Mouse (Mus musculus) embryonic facial prominence, embryonic 13.5 days (tissue): Measurements from ENCODE around the gene Zbtb12. TPM values are rescaled to one million over a fixed set of nuclear protein-coding genes. Genes with fewer than 3 reads are reported as not detected.

ENCODE experiments used
- ATAC-seq: fragments of 200-750 bp; cut with Nextera tagmentation; 2 replicates; pipeline ENCODE4 v1.8.0; 2017; ENCODE audit warnings: low read depth; ENCODE audit not compliant: insufficient number of reproducible peaks, insufficient read depth, low FRiP score, low TSS enrichment
- H3K27ac ChIP-seq: fragments of 300-500 bp; sonication (generic); 2 replicates; pipeline ENCODE4 v1.5.1; 2015; ENCODE audit warnings: moderate library complexity, mild to moderate bottlenecking, inconsistent platforms
- H3K27me3 ChIP-seq: fragments of 300-500 bp; sonication (generic); 2 replicates; pipeline ENCODE4 v1.6.1; 2015; ENCODE audit warnings: mild to moderate bottlenecking, inconsistent platforms
- H3K36me3 ChIP-seq: fragments of 300-500 bp; sonication (generic); 2 replicates; pipeline ENCODE4 v1.6.1; 2015; ENCODE audit warnings: mild to moderate bottlenecking, inconsistent platforms
- H3K4me1 ChIP-seq: fragments of 300-500 bp; sonication (generic); 2 replicates; pipeline ENCODE4 v1.6.1; 2015; ENCODE audit warnings: inconsistent platforms
- H3K4me2 ChIP-seq: fragments of 300-500 bp; sonication (generic); 2 replicates; pipeline ENCODE4 v1.6.1; 2015; ENCODE audit warnings: moderate library complexity, mild to moderate bottlenecking, inconsistent platforms
- H3K4me3 ChIP-seq: fragments of 300-500 bp; sonication (generic); 2 replicates; pipeline ENCODE4 v1.5.1; 2015; ENCODE audit warnings: mild to moderate bottlenecking, inconsistent platforms
- H3K9ac ChIP-seq: fragments of 300-500 bp; sonication (generic); 2 replicates; pipeline ENCODE4 v1.6.1; 2015; ENCODE audit warnings: mild to moderate bottlenecking, inconsistent platforms
- H3K9me3 ChIP-seq: fragments of 300-500 bp; sonication (generic); 2 replicates; pipeline ENCODE4 v1.6.1; 2016; ENCODE audit warnings: inconsistent platforms
- whole genome bisulfite sequencing: fragments of 180-500 bp; shearing (Covaris S2); methylation state at CpG from one replicate; pipeline ENCODE4 v1.1.7; 2015; ENCODE audit warnings: mixed read lengths; 5-methylcytosine and 5-hydroxymethylcytosine counted together
- polyA plus RNA-seq: library from polyadenylated mRNA; unstranded; fragments of >200 nt; fragmentation: Nextera tagmentation; extraction: Ambion mirVana; gene quantifications from 2 replicates; pipeline ENCODE4 v1.2.1, GENCODE M21; 2015

Gene Zbtb12
- polyA plus RNA-seq, 1 experiment from 2014 or later, result 7.1 TPM

DNA sequence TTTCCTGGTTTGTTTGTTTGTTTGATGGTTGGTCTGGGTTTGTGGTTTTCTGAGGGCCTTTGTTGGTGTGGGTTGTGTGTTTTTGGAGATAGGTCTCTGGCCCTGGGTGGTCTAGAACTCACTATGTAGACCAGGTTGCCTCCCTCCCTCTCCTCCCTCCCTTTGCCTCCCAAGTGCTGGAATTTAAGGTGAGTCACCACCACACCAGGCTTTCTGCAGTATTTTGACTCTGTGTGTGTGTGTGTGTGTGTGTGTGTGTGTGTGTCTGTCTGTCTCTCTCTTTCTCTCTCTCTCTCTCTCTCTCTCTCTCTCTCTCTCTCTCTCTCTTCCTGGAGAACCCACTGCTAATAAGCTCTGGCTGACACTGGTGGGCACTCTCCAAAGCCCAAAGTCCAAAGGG is 1.9 kb downstream of the Zbtb12 start:
- peaks cover 27% of the 10 kb centered on the region for H3K4me1 ChIP-seq
- no peaks in the 10 kb centered on the region for H3K27me3 ChIP-seq
- no peak overlapping the region for H3K9ac ChIP-seq
- no peaks in the 10 kb centered on the region for H3K9me3 ChIP-seq
- no peaks in the 10 kb centered on the region for H3K36me3 ChIP-seq
- H3K27ac ChIP-seq, result no peak overlapping the region
- H3K4me2 ChIP-seq, result peak overlapping the region; percentile 38; the same call in 1 of the 2 replicates
- no peak for ATAC-seq
- no peak overlapping the region for H3K4me3 ChIP-seq

DNA sequence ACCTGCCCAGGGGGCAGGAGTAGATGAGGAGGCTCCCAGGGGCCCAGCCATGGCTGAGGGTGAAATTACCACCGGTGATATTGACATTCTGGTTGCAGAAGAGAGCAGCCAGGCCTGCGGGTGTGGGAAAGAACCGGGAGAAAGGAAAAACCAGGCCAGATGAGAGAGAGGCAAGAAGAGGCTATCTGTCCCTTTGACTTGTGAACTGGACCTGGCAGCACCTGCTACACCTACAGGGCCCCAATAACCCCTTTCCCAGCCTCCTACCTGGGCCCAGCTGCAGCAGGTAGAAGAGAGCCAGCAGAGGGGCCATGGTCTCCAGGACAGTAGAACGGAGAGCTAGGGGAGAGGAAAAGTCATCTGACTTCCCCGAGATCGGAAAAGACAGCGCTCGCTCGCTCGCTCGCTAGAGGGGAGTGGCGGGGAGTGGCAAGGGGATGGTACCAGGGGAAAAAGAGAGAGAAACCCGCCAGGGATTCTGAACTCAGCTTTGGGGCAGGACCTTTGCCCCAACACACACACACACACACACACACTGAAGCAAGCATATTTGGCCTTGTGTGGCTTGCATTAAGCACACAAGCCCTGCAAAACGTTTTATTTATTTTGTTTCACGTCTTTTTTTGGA is 2.5 kb downstream of the Zbtb12 start, which contains the start of gene Gm20547:
Gene Gm20547, minus strand, starts transcription at position 360 of the 628 bp plus-strand sequence.
- Histone ChIP-seq H3K27ac (no peak within 1 kb of the TSS), H3K4me2 (peak within 1 kb of the TSS; percentile 38), H3K27me3 (no peaks in the 10 kb centered on the region), H3K9ac (0 out of 2 replicates have a peak within 1 kb of the TSS, but pooled peaks have one; percentile 27), H3K36me3 (no peaks in the 10 kb centered on the region), H3K4me1 (peaks cover 27% of the 10 kb centered on the region), H3K9me3 (no peaks in the 10 kb centered on the region), H3K4me3 (no peak within 1 kb of the TSS)
- WGBS, result 7% methylated on average over 15 of the region's 15 CpGs
- no peak for ATAC-seq

DNA sequence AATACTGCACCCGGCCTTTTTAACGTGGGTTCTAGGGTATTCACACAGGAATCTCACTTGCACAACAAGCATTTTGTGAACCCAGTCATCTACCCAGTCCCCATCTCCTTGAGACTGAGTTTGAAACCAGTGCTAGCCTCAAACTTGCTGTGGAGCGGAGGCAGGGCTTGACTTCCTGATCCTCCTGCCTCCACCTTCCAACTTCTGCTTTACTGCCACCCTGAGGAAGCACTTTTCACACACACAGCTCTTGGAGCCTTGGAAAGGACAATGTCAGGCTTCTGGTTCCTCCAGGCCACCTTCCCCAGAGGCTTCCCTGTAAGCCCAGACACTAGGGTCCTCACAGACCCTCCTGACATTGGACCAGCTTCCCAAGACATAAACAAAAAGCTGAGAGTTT is 4.0 kb downstream of the Zbtb12 start:
- Histone ChIP-seq H3K9ac (no peak overlapping the region), H3K27me3 (no peaks in the 10 kb centered on the region), H3K4me2 (no peak overlapping the region), H3K9me3 (no peaks in the 10 kb centered on the region), H3K4me3 (no peak overlapping the region), H3K4me1 (peaks cover 27% of the 10 kb centered on the region), H3K36me3 (no peaks in the 10 kb centered on the region), H3K27ac (peak overlapping the region; percentile 11)
- no peak for ATAC-seq
- 69% methylated on average over 3 of the region's 3 CpGs for WGBS

DNA sequence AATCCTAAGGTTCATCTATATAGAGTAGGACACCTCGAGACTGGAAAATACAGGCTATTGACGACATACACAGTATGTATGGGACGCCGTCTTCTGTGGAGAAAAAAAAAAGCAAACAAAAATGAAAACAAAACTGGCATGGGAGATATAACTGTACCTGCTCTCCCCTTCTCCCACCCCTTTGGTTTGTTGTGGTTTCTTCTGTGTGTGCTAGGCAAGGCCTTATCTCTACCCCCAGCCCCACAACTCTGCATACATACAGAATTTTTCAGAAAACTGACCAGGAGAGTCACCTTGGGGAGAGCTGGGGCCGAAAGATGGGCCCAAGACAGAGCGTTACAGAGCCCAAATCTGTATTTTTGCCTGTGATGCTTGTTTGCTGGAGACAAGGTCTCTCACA is 5.4 kb downstream of the Zbtb12 start:
- ATAC-seq, result no peak
- Histone ChIP-seq H3K4me3 (no peak overlapping the region), H3K9ac (no peak overlapping the region), H3K27ac (no peak overlapping the region), H3K4me2 (no peak overlapping the region), H3K27me3 (no peaks in the 10 kb centered on the region), H3K36me3 (no peaks in the 10 kb centered on the region), H3K4me1 (peaks cover 21% of the 10 kb centered on the region), H3K9me3 (no peaks in the 10 kb centered on the region)
- 86% methylated on average over 6 of the region's 6 CpGs for WGBS

DNA sequence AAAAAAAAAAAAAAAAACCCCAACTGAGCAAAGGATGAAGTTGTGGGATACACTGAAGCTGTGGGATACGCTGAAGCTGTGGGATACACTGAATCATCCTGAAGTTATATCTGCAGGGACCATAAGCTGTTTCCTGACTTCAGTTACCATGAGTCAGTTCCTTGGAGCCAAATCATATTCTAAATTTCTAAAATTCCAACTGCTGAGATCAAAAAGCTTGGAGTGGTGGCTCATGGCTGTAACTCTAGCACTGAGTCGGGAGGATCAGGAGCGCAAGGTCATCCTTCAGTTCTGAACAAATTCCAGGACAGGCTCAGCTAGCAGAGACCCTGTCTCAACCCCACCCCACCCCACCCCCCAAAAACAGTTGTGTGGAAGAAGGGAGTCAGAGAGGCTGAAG is 6.3 kb downstream of the Zbtb12 start:
- Histone ChIP-seq H3K4me3 (no peak overlapping the region), H3K27me3 (no peaks in the 10 kb centered on the region), H3K9me3 (no peaks in the 10 kb centered on the region), H3K9ac (no peak overlapping the region), H3K4me1 (peaks cover 19% of the 10 kb centered on the region), H3K36me3 (no peaks in the 10 kb centered on the region), H3K4me2 (no peak overlapping the region), H3K27ac (peak overlapping the region; percentile 23; the same call in 1 of the 2 replicates)
- 62% methylated on average over 3 of the region's 3 CpGs for WGBS
- ATAC-seq, result no peak

DNA sequence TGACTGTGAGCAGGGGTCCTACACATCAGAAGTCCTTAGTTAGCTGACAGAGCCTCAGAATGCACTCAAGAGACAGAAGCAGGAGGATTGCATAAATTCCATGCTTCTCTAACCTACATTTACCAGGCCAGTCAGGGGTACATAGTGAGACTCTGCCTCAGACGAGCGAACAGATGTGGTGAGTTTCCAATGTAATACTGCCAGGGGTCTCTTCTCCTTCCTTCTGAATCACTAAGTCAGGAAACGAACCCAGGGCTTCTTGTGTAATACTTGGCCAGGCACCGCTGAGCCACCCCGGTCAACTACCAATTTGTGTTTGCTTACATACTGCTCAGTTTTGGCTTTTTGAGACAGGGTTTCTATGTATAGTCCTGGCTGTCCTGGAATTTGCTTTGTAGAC is 8.7 kb downstream of the Zbtb12 start:
- Histone ChIP-seq H3K27ac (no peak overlapping the region), H3K27me3 (no peaks in the 10 kb centered on the region), H3K4me2 (no peak overlapping the region), H3K4me1 (peaks cover 12% of the 10 kb centered on the region), H3K36me3 (no peaks in the 10 kb centered on the region), H3K4me3 (no peak overlapping the region), H3K9ac (no peak overlapping the region), H3K9me3 (no peaks in the 10 kb centered on the region)
- 83% methylated on average over 5 of the region's 5 CpGs for WGBS
- ATAC-seq, result no peak

DNA sequence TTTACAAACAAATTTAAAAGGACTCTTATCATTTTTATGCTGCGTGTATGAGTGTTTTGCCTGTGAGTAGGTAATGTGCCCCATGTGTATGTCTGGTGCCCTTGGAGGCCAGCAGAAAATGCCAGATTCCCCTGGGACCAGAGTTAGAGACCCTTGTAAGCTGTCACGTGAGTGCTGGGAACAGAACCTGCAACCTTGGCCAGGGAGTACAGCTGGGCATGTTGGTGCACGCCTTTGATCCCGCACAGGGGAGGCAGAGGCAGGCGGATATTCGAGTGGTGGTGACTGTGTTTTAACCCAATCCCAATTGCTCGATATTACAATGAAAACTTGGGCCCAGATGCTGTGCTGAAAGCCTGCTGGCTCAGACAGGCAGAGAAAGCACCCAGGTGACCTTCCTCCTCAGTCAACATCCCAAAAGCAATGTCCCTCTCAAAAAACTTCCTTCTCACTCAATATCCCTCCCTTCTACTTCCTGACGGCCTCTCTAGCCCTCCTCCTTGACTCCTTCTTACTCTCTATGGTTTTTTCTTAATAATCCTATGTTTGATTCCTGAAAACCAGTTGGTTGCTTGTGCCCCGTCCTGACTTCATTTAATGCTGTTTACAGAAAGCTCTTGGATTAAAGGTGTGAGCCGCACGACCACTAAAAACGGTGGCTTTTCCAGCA is 10.9 kb downstream of the Zbtb12 start:
- no peak overlapping the region for H3K4me2 ChIP-seq
- no peaks in the 10 kb centered on the region for H3K36me3 ChIP-seq
- no peak overlapping the region for H3K27ac ChIP-seq
- H3K4me1 ChIP-seq, result peaks cover 7% of the 10 kb centered on the region
- WGBS, result 86% methylated on average over 12 of the region's 12 CpGs
- no peaks in the 10 kb centered on the region for H3K9me3 ChIP-seq
- H3K27me3 ChIP-seq, result no peaks in the 10 kb centered on the region
- H3K4me3 ChIP-seq, result no peak overlapping the region
- no peak for ATAC-seq
- no peak overlapping the region for H3K9ac ChIP-seq

DNA sequence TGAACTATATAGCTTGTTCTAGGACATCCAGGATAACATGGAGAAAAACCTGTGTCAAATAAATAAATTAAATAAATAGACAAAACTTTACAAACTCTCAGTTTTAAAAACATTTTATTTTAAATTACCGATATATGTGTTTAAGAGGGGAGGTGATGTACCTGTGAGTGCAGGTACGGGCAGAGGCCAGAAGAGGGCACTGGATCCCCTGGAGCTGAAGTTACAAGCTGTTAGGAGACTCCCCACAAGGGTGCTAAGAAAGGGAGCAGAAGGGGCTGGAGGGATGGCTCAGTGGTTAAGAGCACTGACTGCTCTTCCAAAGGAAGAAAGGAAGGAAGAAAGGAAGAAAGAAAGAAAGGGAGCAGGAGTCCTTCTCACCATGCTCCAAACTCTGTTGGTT is 12.1 kb downstream of the Zbtb12 start:
- H3K27ac ChIP-seq, result no peak overlapping the region
- peaks cover 19% of the 10 kb centered on the region for H3K4me1 ChIP-seq
- H3K9me3 ChIP-seq, result peaks cover 3% of the 10 kb centered on the region; the same call in 1 of the 2 replicates
- 93% methylated on average over 2 of the region's 2 CpGs for WGBS
- H3K4me2 ChIP-seq, result no peak overlapping the region
- ATAC-seq, result no peak
- no peak overlapping the region for H3K4me3 ChIP-seq
- peaks cover 7% of the 10 kb centered on the region for H3K36me3 ChIP-seq
- no peaks in the 10 kb centered on the region for H3K27me3 ChIP-seq
- H3K9ac ChIP-seq, result no peak overlapping the region

DNA sequence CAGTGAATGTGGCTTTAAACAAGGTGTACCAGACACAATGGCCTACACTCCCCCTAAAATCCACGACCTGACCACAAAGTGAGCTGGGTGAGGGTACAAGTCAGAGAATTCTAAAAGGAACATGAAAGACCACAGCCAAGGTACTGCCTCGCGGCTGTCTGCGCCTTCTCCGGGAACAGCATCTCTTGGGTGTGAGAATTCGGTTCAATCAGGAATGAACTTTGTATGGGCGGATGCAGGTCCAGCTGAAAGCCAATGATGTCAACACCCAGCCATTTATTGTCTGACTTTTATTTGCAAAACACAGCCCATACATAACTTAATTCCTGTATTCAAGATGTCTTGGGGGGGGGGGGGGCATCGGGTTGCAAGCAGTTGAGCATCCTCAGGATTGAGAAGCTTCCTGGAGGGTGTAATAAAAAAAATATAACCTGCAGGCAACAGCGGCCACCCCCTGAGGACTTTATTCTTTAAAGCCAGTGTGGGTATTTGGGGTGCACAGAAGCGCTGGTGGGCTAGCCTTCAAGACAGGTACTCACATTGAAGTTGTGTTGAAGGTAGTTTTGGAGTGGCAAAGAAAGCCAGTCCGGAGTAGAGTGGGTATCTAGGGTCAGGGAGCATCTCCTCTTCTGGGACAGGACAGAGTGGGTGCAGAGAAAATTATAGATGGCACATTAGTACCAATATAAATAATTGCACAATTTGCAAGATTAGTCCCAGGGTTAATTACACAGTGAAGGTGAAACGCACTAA is 14.0 kb downstream of the Zbtb12 start:
- Histone ChIP-seq H3K27me3 (no peaks in the 10 kb centered on the region), H3K4me2 (peak overlapping the region; percentile 78), H3K9ac (peak overlapping the region; percentile 91), H3K36me3 (peaks cover 9% of the 10 kb centered on the region), H3K27ac (peak overlapping the region; percentile 77; the same call in 1 of the 2 replicates), H3K4me3 (peak overlapping the region; percentile 61), H3K9me3 (peaks cover 3% of the 10 kb centered on the region; the same call in 1 of the 2 replicates), H3K4me1 (peaks cover 33% of the 10 kb centered on the region)
- 74% methylated on average over 12 of the region's 12 CpGs for WGBS
- no peak for ATAC-seq

DNA sequence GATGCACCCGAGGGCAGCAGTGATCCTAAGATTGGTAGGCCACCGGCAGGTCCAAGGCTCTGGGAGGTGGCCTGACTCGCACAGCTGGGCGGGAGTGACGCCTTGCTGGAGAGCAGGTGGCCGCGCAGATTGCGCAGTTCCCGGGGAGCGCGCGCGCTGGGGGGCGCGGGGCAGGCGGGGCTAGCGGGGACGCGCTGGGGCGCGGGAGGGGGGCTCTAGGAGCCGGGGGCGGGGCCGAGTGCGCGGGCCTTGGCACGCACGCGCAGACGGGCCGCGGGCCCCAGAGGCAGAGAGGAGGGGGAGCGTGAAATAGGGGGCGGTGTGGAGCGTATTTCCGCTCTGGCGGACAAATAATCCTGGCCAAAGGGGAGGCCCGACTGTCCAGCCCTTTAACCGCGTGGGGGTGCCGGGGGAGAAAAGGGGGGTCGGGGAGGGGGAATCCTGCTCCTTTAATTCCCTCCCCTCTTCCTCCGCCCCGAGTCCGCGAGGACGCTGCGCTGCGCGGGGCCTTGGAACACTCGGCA is 14.9 kb downstream of the Zbtb12 start:
- peak overlapping the region; percentile 78 for H3K4me2 ChIP-seq
- H3K9me3 ChIP-seq, result peaks cover 3% of the 10 kb centered on the region; the same call in 1 of the 2 replicates
- H3K4me3 ChIP-seq, result peak overlapping the region; percentile 61
- peak; percentile 84 for ATAC-seq
- H3K36me3 ChIP-seq, result peaks cover 9% of the 10 kb centered on the region
- no peaks in the 10 kb centered on the region for H3K27me3 ChIP-seq
- H3K4me1 ChIP-seq, result peaks cover 33% of the 10 kb centered on the region
- H3K27ac ChIP-seq, result peak overlapping the region; percentile 93
- H3K9ac ChIP-seq, result peak overlapping the region; percentile 91
- WGBS, result under 1% methylated on average over 40 of the region's 51 CpGs

DNA sequence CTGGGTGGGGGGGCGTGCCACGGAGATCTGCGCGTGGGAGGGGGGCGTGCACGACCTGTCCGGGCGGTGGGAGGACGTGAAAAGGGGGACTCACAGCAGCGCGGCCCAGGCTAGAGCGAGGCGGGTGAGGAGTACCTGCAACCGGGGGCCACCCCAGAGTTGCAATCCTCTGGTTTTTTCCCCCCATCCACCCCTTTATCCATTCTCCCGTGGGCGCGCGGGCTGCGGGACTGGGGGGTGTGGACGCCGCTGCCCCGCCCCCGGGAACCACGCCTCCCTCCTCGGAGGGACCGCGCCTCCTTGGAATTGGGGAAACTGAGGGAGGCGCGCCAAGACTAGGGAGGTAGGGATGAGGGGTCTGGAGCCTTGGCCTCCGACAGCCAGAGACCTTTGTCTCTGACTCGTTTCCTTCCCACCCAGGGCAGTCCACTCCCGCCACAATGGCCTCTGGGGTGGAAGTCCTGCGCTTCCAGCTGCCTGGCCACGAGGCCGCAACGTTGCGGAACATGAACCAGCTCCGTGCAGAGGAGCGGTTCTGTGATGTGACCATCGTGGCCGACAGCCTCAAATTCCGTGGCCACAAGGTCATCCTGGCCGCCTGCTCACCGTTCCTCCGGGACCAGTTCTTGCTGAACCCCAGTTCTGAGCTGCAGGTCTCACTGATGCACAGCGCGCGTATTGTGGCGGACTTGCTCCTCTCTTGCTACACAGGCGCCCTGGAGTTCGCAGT is 15.7 kb downstream of the Zbtb12 start:
- peak; percentile 8; the same call in 1 of the 2 replicates for ATAC-seq
- 6% methylated on average over 48 of the region's 51 CpGs for WGBS
- H3K4me1 ChIP-seq, result peaks cover 33% of the 10 kb centered on the region

More for the DNA sequence above, 15.7 kb downstream of the Zbtb12 start:
- H3K9me3 ChIP-seq, result peaks cover 3% of the 10 kb centered on the region; the same call in 1 of the 2 replicates
- H3K27me3 ChIP-seq, result no peaks in the 10 kb centered on the region
- peak overlapping the region; percentile 93 for H3K27ac ChIP-seq
- peak overlapping the region; percentile 61 for H3K4me3 ChIP-seq
- H3K4me2 ChIP-seq, result peak overlapping the region; percentile 78
- peaks cover 9% of the 10 kb centered on the region for H3K36me3 ChIP-seq
- H3K9ac ChIP-seq, result peak overlapping the region; percentile 91
